Mouse (Mus musculus): ENCODE data around the gene Ctrc.

Gene Ctrc

DNA sequence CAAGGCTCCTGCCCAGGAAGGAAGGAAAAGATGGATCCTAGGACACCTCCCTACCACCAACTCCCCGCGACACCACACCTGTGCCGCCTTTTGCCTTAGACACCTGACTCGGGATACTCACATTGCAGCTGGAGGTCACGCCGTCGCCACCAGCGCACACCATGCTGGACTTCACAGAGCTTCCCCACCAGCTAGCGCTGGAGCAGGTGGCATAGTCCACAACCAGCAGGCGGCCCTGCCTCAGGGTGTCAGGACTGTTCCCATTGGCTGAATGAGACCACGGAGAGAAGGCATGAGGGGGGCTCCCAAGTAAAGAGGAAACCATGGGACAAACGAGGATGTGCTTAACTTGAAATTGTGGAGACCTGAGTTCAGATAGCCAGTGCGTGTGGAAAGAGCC lies 27.3 kb downstream of the Ctrc start:
- no peak for DNase-seq (ENCODE audit: low read depth)

DNA sequence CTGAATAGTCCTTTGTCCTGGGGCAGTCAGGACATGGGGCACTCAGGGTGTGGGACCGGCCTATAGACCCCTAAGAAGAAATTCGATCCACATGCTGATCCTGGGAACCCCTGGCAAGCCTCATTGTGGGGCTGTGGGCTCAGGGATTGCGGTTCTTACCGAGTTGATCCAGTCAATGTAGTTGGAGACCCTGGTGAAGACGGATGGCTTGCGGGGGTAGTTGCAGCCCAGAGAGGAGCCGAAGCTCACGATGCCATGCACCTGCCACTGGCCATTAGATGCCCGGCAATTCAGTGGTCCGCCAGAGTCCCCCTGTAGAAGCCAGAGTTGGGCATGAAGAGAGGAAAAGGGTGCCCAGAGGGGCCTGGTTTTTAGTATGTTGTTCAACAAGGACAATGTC lies 28.5 kb downstream of the Ctrc start:
- no peak for DNase-seq (ENCODE audit: low read depth)

DNA sequence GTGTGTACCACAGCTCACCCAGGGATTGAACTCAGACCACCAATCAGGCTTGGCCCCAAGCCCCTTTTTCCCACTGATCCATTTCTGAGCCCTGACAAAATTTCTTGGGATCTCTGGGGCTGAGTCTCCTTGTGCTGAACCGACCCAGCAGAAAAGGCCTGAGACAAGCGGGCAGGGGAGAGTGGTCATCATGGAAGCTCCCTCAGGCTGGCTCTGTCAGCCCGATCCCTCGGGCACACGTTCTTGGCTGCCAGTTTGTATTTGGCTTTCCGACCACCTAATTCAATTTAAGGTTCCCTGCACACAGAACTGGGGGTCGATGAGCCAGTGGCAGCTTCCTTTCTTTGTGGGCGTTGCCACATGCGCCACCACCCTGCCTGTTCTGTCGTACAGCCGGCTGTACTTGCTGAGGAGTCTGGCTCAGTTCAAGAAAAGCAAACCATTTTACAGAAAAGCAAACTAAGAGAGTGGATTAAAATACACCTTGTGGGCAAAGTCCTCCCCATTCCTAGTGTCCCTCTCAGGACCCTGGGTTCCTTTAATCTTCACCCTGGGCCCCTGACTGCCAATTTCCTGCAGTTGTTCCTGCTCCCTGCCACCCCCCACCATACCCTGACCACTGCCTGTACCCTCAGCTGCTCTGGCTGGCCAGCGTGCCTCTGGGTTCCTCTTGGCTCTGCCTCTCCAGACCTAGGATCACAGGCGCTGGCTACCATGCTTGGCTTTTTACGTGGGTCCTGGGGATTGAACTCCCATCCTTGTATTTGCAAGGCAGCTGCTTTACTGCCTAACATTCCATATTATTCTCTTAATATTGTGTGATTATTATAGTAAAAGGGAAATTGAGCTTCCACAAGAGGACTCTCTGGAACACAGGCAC lies 29.1 kb downstream of the Ctrc start:
- no peak for DNase-seq (ENCODE audit: low read depth)

DNA sequence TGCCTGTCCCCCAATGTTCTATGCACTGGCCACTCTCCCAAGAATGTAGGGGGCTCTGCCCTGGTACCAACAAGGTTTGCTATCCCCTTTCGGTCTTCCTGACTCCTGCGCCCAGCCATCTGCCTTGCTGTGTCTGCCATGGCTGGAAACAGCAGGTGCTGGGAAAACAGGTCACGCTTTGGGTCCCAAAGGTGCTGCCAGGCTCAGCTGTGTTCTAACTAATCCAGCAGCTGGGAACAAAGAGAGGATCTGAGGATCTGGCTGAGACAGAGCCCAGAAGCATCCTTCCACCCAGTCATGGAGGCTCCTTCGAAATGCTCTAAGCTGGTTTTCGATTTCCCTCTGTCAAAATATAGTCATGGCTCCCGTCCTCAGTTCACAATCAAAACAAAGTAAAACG lies 29.9 kb downstream of the Ctrc start:
- DNase-seq (ENCODE audit: low read depth) = no peak

- DNase-seq (ENCODE audit: low read depth) = no peak
Observed at GRCm38 (mm10) chr4:141811375-141811774, 34.8 kb downstream of the Ctrc start.

GRCm38 (mm10) chr4:141810975-141811374 lies 35.2 kb downstream of the Ctrc start:
- DNase-seq (ENCODE audit: low read depth) = no peak

GRCm38 (mm10) chr4:141809850-141810464 lies 36.2 kb downstream of the Ctrc start:
- DNase-seq (ENCODE audit: low read depth) = peak; percentile 60

DNA sequence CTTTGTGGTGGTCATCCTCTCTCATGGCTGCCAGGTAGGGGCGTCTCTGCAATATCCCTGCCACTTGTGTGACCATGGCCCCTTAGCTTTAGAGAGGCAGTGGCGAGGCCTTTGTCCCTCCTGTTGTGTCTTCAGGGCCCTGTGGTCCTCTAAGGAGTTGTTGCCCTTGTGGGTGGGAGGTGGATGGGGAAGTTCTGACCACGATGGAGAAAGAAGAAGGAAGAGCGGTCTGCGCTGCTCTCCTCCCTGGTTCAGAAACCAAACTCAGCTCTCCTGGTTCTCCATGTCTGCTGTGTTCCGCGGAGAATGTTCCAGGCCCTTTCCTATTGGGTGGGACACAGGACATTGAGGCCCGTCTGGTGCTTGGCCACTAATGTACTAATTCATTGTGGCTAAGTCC lies 40.3 kb downstream of the Ctrc start:
- no peak for DNase-seq (ENCODE audit: low read depth)

DNA sequence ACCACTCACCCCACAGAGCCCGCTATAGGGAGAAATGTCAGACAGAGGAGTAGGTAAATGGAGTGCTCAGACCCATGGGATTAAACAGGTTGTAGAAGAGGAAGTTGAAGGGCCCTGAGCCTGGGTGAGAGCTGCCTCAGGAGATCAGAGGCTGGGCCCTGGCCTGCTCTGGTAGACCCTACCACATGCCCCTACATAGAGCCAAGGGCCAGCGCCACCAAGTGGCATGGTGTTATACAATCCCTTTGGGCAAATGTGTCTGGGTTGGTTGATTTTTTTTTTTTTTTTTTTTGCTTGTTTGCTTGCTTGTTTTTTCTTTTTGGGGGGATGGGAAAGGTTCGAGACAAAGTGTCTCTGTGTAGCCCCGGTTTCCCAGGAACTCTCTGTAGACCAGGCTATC lies 42.1 kb downstream of the Ctrc start:
- no peak for DNase-seq (ENCODE audit: low read depth)

- DNase-seq (ENCODE audit: low read depth) = no peak
Observed at GRCm38 (mm10) chr4:141797545-141797944, 48.6 kb downstream of the Ctrc start.

DNA sequence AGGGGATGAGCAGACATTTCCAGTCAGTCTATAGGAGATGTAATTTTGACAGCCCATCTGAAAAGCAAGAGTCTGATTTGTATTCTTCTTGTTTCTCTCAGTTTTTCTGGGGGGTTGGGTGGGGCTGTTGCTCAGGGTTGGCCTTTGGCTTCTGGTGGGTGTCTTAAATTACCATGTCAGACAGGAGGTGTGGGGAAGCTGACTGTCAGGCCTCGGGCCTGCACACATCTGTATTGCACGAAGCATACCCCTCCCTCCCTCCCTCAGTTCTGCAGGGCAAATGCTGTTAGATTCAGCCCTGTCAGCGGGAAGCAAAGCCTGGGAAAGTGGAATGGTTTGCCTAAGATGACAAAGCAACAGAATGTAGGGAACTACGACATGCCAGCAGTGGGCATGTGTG lies 49.2 kb downstream of the Ctrc start:
- DNase-seq (ENCODE audit: low read depth) = no peak

DNA sequence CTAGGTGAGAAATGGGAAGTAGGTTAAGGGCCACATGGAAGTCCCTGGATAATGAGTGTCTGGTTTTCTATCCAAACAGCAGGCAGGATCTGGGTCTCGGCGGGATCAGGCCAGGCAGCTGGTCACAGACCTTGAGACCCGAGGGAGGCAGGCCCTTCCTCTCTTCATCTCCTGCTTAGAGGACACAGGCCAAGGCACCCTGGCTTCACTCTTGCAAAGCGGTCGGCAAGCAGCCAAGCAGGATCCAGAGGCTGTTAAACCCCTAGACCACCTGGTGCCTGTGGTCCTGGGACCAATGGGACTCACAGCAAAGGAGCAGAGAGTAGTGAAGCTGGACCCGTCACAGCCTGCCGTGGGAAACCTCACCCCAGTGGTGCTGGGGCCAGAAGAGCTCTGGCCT lies 49.8 kb downstream of the Ctrc start:
- DNase-seq (ENCODE audit: low read depth) = no peak

DNA sequence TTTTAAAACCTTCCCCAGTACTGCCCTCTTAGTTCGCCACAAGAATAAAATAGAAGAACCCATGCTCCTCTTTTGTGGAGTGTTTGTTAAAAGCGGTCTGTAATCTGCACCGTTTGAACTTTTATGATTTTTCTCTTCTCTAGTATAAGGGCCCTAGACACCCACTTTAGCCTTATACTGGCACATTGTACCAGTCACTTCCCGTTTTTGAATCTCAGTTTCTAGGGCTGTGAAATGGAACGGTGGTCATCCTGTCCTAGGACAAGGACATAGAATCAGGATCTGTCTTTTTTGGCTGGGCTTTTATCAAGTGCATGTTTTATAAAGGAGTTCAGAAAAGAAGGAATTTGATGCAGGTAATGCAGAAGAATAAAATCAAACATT lies 52.0 kb downstream of the Ctrc start:
- no peak for DNase-seq (ENCODE audit: low read depth)

DNA sequence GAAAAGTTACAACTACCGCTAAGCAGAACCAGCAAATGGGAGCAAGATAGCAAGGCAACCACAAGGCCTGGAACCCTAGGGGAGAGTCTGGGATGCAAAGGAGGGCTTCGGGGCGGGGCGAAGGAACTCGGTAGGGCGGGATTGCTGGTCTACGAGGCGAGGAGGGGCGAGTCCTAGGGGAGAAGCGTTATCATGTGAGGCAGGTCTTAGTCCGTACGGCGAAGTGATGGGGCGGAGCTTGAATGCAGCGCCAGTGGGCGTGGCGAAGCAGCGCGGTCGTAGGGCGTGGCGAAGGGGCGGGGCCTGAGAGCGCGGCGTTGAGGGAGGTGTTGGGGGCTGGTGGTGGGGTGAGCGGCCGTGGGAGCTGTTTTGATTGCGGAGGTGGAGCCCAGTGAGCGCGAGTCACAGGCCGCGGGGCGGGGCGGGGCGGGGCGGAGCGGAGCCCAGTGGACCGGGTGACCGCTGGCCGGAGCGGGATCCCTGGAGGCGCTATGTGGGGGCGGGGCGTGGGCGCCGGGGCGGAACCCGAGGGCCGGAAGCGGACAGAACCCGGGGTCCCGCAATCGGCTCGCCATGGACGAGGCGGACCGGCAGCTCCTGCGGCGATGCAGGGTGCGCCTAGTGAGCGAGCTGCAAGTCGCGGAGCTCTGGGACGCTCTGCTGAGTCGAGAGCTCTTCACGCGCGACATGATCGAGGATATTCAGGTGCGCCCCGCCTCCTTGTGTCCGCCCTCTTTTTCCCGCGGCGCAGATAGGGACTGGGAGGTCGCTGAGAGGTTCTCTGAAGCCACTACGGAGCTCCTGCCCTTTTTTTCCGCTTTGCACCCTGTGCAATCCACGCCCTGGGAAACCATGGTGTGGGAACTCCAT lies 52.6 kb downstream of the Ctrc start, which contains the start of gene Casp9:
Casp9 (plus strand) TSS at position 331 of the 870 bp plus-strand sequence.
- peak; percentile 97 for DNase-seq (ENCODE audit: low read depth)

DNA sequence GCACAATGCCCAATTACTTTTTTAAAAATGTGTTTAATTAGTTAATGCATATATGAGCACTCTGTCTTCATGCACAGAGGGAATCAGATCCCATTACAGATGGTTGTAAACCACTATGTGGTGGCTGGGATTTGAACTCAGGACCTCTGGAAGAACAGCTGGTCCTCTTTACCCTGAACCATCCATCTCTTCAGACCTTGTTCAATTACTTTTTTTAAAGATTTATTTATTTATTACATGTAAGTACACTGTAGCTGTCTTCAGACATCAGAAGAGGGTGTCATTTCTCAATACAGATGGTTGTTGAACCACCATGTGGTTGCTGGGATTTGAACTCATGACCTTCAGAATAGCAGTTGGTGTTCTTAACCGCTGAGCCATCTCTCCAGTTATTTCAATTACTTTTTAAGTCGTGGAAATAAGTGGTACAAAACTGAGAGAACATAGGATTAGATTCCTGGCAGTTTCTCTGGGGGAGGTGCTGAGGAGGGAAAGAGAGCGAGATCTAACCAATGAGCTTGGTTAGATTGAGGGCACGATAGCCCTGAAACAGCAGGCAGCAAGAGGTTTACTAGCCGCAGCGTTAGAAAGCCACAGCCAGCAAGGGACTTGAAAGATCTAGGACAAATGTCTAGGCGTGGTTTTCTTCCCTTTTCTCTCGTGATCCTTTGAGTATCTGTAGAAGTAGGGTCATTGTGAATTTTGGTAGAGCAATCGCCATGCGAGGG lies 53.4 kb downstream of the Ctrc start:
- DNase-seq (ENCODE audit: low read depth) = no peak

DNA sequence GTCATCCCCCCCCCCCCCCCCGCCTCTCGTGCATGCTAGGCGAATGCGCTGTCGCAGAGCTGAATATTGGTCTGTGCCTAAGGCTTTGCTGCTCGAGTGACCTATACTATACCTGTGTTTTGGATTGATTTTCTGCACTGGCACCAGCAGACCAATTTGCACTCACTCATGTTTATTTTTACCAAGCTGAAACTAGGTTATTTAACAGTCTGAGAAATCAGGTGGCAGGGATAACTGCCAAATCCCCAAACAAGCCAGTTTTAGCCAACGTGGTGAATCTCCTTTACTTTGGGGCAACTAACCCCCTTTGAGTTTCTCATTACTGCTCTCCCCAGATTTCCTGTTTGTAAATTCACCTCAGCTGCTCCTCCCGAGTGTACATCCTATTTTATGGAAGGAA lies 54.2 kb downstream of the Ctrc start:
- no peak for DNase-seq (ENCODE audit: low read depth)

DNA sequence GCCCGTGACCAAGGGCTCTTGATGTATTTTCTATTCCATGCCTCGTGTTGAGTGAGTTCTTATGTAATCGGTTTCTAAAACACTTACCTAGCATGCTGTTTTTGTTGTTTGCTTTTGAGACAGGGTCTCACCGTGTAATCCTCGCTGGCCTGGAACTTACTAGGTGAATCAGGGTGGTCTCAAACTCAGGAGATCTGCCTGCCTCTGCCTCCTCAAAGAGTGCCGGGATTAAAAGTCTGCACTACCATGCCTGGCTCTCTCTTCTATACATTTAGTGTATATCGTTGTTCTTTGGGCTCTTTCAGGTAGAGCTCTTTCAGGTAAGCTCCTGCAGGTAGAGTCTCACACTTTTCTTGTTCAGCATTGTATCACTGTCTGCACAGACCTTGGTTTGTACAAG lies 54.7 kb downstream of the Ctrc start:
- DNase-seq (ENCODE audit: low read depth) = no peak

DNA sequence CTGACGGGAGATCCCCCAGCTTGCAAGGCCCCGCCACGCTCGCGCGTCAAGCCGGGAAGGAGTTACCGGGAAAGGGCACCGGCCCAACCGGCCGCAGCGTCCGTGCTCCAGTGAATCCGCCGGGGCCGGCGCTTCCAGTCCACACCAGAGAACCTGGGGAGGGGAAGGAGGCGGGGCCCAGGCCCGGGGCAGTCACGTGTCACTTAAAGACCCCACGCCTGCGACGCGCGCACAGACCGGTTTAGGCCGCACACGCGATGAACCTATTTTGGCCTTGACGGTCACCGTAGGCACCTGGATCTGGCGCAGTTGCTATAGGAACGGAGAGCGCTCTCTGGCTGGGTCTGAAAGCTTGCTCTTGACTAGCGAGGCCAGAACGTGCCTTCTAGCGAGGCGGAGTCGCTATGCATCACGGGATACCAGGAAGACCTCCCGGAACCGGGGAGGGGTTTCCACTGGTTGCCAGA lies 55.6 kb downstream of the Ctrc start, which contains the start of gene Dnajc16:
Dnajc16 (minus strand) TSS at position 408 of the 467 bp plus-strand sequence.
- DNase-seq (ENCODE audit: low read depth) = peak; percentile 97

DNA sequence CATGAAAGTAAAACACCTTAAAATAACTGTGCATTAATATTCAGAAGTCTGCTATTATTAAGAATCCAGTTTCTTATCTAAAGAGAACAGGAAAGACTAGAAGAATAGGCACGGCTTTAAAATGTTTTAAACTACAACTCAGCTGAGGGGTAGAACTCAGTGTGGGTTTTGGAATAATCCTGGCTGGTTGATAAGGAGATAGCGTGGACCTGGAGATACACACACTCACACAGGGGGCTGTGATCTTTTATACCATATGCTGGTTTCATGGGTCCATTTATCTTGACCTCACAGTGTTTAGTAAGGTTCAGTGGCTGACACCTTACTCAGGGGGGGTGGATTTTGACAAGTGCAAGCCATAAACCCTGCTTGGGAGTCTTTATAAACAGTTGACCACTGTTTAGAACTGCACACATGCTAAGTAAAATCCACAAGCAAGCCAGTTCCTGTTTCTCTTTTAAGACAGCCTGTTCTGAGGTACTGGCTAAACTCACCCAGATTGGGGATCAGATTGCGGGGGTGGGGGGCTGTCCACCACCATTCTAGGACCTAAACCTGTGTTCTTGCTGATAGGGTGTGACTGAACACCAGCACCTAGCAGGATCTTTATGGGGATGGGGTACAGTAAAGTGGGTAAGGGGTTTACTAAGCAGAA lies 56.5 kb downstream of the Ctrc start:
- DNase-seq (ENCODE audit: low read depth) = no peak

- no peak for DNase-seq (ENCODE audit: low read depth)
Observed at GRCm38 (mm10) chr4:141787462-141787861, 58.7 kb downstream of the Ctrc start.

DNA sequence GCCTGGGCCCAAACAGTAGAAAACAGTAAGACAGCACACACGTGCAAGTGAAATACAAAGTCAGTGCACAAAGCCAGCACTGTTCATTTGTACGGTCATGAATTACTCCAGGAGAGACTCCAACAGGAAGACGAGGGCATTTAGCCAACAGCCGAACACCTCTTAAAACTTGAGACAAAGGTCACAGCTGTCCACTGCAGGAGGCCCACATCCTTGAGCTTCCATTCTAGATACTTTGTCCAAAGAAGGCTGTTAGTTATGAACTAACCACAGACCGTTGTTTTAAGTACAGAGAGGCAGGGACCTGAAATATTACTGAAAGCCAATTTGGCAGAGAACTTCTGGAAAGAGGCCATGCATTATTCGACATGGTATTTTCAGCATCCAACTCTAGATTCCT lies 59.1 kb downstream of the Ctrc start:
- DNase-seq (ENCODE audit: low read depth) = peak; percentile 68

All from NIH3T3 (cell line).